Mouse (Mus musculus) left cerebral cortex, adult 8-10 months (tissue): ENCODE results near the gene Zeb2. TPM values are rescaled to one million over a fixed set of nuclear protein-coding genes. Genes with fewer than 3 reads are reported as not detected.
A peak's percentile ranks its signal among the peaks of the same experiment; 100 is the strongest.

Source experiments
- DNase-seq, 2 experiments: peaks; one replicate each; pipeline ENCODE4 v3.0.0; 2022; ENCODE audit warnings: low spot score in 2 of 2
- total RNA-seq, 4 experiments: library from RNA; stranded (reverse); gene quantifications; 2 replicates each; pipeline ENCODE4 v1.2.4; 2022

The Zeb2 gene
- total RNA-seq, result 100 to 1,000 TPM; 162 to 184 (median 166) TPM

DNA sequence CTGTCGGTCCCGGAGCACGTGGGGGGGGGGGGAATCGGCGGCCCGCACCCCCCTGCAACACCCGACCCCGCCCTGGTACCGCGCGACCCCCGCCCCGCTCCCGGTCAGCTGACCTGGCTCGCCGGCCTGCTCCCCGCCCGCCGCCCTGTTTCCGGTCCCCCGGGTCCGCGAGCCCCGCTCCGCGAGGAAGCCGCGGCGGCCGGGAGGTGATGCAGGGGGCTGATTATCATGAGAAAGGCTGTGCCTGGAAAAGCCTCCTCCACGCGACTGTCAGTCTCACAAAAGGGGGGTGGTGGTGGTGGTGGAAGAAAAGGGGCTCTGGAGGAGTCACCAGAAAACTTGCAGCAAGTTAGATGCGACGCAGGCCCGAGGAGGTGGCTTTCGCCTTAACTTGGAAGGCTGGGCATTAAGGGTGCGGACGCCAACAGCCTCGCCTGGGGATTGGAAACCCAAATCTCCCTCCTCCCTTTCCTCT, at the start of gene Zeb2:
Zeb2 (minus strand) TSS at position 309 of the 475 bp plus-strand sequence.
- DNase-seq, result peak in 1 of 2 experiments; percentile 60

DNA sequence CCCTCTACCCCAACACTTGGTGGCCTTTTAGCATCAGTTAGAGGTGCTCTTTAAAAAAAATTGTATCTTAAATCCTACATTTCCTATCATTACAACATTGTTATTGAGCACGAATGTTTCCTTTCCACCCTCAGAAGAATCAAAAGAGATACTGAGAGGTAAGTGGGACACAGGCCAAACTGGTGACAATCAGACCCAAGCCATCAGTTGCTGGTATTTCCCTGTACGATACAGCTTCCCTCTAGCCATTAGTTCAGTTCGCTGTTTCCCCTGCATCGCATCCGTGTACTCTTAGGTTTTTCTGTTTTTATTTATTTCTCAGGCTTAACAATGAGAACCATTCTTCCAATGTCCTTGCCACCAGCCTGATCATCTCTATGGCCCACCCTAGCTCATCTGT, 41.6 kb upstream of the Zeb2 start:
- no peak for DNase-seq

DNA sequence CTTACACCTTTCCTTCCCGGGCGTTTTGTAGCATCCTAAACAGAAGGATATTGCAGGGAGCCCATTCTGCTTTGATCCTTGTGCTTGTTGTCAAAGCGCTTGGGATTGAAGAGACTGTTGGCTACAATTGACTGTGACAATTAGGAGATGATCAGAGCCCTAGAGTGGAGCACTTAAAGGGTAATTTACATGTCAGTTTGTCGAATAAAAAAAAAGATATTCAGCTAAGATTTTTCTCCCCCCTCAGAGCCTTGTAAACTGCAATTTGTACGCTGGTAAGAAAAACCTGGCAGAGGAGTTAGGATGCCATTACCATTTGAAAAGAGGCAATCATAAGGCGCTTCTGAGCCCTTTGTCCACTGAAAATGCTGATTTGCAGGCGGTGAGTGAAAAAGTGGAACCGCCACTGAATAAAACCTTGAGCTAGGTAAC, 41.2 kb upstream of the Zeb2 start:
- DNase-seq, result no peak

DNA sequence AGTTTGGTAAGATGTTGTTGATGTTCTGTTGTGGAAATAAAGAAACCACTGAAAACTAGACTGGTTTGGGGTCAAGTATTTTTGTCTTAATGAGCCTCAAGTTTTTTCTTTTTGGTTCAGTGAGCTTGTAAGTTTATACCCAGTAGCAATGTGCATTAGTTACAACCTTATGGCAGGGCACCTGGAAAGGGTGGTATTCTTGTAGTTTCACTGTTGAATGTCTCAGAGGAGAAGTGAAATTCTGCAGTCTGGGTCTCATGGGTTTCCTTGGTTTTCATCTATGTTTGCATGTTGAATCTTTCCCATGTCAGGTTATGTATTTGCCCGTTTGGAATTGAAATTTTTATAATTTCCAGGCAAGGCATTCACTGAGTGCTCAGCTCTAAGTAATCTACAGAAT, 36.1 kb upstream of the Zeb2 start:
- DNase-seq, result no peak

DNA sequence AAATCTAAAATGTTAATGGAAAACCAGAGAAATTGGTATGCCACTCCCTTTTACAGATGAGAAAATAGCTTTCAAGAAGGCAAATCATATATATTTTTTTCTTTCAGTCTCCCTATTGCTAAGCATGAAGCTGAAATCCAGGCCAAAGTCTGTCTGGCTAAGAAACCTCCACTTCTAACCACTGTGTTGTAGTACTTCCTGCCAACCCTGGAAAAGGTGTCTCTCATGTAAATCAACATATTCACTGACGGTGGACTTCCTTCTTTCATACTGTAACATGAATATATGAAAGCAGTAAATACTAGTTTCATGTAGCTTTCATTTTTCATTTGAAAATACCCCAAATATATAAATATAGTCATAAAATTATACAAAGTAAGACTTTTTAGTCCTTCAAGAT, 26.0 kb upstream of the Zeb2 start:
- no peak for DNase-seq

DNA sequence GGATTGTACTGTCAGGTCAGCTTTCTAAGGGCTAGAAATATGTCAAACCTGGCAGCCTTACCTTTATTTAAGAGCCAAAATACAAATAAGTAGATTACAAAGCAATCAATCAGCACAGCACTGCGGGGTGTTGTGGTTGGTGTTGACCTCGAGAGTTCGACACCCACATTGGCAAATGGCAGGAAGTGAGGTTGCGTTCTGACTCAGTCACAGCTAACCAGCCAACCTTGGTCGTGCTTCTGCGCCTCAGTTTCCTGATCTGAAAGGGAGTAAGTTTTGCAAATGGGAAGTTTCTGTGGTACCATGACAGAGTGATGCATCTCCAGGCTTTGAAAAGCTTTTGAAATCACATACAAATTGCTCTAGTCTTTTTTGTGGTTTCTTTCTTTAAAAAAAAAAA, 21.7 kb upstream of the Zeb2 start:
- no peak for DNase-seq

DNA sequence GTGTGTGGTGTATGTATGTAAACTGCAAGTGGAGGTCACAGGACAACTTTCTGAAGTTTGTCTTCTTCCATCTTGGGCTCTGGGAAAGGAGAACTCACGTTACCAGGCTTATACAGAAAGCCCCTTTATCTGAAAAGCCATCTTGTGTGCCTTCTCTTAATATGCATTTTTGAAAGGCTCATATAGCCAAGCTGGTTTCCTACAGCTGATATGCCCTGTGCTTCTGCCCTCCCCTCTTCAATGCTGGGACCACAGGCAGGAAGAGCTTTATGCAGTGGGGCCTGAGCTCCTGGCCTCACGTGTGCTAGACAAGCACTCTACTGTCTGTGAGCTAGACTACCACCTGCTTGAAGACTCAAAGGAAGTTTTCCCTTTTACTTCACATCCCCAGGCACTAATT, 19.6 kb upstream of the Zeb2 start:
- DNase-seq, result no peak

DNA sequence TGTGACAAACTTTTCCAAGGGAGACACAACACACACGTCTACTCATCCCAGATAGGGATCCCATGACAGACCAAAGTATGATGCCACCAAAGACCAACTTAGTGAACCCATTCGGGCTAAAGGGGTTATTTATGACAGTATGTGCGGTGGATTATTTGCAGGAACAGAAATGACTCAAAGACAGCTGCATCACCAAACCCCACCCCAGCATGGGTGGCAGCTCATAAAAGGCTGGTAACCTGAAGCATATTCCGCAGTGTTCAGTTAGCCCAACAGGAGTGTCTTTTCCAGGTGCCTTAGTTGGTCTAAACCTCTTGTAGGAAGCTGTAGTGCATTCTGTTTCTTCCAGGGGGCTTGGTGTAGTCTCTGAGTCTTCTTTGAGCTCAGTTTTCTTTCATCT, 16.0 kb upstream of the Zeb2 start:
- DNase-seq, result no peak

DNA sequence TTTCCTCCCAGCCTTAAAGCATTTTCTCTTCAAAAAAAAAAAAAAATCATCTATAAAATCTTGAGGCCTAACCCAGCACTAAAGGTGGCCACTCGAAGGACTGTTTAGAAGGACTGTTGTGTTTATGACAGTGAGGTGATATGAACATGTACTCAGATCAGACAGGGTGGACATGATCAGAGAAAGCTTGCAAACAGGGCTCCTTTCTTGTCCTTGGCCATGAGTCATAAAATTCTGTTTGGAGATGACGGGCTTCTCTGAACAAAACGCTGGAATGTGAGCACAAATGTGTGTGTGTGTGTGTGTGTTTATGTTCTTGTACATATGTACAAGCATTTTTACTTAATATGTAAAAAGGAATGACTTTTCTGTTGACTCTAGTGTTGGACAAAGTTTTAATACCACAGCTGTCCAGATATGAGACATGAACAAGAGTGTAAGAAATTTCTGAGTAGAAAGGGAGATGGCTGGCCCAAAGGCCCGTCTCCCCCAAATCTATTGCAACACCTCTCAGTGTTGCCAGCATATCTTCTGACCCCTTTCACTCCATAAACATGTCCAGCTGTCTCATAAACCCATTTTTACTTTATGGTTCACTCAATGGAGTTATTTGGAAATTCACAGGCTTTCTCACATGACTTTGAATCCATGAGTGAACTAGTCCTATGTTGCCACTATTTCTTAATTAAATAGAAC, 13.4 kb upstream of the Zeb2 start:
- no peak for DNase-seq

DNA sequence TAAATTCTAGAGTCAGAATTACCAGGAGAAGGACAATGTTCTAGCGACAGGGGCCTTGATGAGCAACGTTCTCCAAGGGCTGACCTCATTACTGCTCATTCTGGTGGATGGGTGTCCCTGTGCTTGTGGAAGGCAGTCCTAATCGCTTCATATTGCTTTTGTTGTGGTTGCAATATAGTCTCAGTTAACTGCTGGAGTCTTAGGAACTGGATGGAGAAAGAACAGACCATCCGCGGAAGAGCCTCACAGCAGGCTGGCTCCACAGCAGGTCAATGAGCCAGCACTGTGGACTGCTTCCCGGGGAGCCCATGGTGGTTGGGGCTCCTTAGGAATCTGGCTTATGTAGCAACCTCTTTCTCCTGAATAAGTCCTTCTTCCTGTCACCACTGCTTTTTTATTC, 12.4 kb upstream of the Zeb2 start:
- DNase-seq, result no peak

DNA sequence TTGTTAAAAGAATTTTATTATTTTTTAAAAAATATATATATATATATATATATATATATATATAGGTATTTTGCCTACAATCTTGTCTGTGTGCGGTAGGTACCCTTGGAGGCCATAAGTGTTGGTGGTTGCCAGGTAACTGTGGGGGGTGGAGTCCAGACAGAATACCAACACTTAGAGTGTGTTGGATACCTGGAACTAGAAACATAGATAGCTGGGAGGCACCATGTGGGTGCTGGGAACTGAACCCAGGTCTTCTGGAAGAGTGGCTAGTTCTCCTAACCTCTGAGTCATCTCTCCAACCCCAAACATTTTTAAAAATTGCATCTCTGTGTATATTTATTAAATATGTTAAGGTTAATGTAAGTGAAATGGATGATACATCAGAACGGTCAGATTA, 11.5 kb upstream of the Zeb2 start:
- no peak for DNase-seq

DNA sequence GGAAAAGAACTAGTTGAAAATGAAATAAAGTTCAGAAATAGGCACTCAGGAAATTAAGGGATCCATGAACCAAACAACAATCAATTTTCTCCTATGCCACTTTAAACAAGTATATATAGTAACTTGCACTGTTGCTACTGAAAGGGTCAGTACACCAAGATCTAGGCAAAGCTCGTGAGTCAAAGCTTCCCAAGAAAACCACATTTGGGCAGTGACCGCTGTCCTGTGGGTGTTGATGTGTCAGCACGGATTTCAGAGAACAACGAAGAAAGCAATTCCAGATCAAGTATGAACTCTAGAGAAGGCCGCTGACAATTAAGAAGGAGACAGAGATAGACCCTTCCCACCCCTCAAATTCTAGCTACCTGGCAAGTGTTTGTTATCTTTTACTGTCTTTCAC, 9.2 kb upstream of the Zeb2 start:
- DNase-seq, result no peak

DNA sequence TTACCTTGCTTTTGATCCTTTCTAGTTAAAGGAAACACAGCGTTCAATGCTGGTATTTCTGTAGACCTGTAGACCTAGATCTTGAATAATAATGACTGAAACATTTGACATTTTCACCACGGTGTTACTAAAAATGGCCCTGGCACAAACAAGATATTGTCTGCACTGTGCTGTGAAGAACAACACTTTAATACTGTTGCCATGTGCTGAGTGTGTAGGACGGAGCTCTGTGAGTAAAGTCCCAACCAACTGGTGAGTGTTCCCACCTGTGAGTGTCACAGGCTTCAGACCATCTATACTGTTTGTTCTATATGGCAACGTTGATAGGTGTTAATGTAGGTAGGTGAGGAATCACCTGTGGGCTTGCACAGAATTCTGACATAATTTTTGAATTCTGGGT, 8.0 kb upstream of the Zeb2 start:
- no peak for DNase-seq

DNA sequence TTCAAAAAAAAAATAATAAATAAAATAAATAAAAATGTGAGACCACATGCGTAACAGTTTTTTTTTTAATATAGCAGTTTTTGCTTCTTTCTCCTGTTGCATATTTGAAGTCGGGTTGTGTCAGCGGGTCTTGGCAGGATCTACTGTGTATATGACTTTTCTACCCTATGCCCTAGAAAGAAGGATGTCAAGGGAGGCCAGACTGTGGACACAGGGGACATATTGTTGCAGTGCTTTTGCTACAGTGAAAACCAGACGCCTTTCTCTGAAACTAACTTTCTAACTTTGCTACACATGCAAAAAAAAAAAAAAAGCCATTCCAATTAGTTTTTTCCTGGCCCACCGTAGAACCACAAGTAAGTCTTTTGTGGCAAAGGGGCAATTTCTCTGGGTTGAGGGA, 6.3 kb upstream of the Zeb2 start:
- no peak for DNase-seq

DNA sequence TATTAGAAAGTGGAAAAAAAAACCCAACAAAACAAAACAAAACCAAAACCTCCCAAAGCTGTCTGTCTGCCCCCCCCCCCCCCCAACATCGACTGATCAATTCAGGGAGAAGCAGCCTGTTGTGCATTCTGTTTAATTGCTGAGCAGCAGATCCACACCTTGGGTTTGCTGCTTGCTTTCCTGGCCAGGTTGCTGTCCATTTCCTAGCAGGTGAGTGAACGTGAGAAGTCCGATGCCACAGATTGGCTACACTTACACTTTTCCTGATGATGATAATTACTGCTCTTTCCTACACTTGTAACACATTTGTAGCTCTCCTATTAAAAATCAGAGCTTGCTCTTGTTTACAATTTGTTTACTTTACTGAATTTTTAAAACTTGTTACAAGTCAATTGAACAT, 926 bp upstream of the Zeb2 start:
- no peak for DNase-seq

DNA sequence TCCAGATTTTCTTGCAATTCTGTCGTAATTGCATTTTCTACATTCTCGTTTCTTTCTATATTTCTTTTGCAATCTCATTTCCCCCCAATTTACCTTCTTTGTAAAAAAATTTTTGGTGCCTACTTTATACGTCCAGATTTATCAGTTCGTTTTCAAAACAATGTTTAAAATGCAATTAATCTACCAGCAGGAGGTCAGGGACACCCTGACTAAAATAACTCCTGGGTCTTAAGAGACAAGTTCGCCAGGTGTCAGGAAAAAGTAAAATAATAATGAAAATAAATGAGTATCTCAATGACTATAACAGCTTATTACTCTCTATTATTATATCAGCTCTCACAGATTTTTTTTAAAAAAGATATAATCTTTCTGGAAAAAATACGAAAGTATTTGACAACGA, 397 bp upstream of the Zeb2 start:
- no peak for DNase-seq

DNA sequence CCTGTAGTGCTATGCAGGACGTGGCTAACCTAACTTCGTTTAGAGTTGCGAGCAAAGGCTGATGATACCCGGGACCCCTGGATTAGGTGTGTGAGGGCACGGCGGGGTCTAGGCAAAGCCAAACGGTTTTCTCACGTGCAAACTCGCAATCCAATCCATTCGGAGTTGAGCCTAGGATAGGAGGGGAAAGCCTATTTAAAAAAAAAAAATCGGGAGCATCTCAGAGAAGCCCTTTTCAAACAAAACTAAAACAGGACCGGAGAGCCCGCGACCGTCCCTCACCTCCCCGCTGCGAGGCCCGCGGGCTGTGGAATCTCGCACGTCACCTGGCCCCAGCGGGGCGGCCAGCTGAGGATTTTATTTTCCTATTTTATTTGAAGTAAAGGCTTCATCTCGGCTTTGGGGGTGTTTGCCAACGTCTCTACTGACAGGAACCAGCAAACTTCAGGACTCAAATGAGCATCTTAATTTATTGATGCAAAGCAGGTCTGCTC, 617 bp downstream of the Zeb2 start:
- no peak for DNase-seq

DNA sequence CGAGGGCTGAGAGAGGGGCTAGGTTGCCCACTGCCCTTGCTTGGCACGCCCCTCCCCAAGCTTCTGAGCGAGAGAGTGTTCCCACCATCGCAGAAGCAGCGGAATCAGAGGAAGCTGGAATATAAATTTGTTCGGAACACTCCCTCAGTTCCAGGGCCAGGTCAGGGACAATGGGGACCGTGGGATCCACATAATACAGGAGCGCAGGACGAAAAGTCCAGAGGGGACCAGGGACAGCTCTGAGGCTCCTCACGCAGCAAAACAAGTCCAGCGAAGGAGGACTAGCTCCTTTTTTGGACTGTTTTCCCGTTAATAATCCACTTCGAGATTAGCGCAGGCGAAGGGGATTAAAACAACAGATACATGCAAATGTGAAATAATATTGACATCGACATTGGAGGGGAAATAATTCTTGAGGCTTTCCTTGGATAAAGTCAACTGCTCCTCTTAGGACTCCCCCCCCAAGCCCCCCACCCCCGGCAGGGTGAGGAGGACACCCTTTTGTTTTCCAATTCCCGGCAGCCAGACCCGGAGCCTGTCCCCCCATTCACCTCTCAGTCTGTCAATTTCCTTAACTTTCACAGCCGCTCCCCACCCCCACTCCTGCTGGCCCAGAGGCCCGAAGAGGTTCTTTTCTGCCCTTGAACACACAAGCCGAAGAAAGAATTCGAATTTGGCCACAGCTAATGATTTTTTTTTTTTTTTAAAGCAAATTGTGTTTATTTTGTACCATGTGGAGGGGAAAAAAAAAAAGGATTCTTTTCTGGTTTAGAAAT, 1.3 kb downstream of the Zeb2 start:
- no peak for DNase-seq

DNA sequence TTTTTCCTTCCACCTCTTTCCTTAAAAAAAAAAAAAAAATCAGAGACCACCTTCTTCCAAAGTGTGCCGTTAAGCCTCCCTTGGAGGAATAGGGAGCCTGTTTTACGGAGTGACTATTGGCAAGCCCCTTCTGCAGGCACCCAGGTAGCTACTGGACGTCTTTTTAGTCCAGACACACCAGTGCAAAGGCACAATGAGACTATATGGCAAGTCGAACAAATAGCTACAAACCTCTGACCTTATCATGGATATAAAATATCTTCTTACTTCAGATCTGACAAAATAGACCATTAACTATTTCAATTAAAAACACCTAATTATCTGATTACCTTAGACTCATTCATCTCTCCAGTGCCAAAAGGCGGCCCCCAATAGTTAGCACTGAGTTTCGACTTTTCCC, 2.0 kb downstream of the Zeb2 start:
- no peak for DNase-seq

DNA sequence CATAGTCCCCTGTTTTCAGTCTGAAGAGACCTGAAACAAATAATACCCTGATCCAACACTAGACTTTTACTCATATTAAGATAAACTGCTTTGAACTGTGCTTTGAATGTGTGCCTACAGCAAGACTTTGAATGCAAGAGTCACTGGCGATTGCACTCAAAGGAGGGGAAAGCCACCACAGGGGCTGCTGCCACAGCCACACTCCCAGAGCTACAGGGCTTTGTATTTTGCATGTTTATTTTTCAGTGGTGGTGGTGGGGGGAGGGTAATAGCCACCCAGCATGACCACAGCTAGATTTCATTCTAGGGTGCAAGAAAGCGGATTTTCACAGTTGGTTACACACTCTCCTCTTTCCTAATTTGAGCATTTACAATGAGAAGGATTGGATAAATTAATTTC, 2.6 kb downstream of the Zeb2 start:
- no peak for DNase-seq

DNA sequence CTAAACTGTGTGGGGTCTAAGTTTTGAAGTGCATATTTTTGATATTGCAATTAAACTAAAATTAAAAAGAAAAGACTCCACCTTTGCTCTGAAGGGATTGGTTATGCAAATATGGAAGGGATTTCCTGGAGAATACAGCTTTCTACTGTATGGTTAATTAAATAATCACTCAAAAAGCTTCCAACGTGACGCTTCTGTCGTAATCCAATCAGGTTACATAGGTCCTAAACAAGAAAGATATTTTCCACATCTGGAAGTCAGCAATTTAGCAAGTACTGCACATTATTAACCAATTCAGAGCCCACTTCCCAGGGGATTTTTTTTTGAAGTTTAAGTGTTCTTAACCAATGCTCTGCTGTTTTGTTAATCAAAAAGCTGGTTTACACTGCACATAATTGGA, 3.3 kb downstream of the Zeb2 start:
- no peak for DNase-seq

DNA sequence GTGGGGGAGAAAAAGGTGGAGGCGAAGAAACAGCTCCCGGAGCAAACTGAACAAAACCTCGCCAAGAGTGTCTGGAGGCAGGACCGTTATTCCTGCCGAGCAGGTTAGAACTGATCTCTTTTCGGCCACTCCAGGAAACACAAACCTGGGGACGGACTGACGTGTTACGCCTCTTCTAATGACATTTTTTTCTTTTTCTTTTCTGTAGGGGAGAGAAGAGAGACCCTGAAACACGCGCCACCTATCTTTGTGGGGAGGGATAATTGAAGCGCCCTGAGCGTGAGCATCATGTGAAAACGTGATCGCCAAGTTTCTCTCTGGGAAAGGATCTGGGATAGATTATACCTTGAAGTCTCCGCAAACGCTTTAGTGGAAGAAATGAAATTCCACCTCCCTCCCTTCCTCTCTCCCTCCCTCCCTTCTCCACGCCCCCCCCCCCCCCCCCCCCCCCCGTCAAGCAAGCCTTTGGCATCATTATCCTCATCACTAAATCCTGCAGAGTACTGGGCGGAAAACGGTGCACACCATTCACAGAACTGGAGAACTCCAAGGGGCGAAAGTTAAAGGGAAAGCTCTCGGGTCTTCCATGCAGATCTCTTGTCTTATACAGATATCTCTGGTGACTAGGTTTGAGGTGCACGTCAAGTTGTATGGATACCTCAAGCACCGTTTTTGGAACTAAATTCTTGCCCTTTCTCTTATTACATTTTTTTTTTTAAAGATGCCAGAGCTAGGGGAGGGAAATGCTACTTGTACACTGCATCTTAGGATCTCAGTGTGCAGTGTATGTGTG, 4.1 kb downstream of the Zeb2 start:
- DNase-seq, result peak in 1 of 2 experiments; percentile 60
